Mouse (Mus musculus): ENCODE measurements around the gene Stag3. TPM values are rescaled to one million over a fixed set of nuclear protein-coding genes. Genes with fewer than 3 reads are reported as not detected.

The Stag3 gene
- polyA plus RNA-seq, 1 experiment from 2014 or later = 2.1 TPM

GRCm38 (mm10) chr5:138343216-138343615, 63.2 kb downstream of the Stag3 start:
- no peak overlapping the region for H3K27ac ChIP-seq (replicated peaks in 1 of 2; ENCODE audit: control insufficient read depth in 1 of 2, insufficient read depth in 1 of 2, low read depth in 2 of 2, low read length in 2 of 2)
- WGBS = 87% methylated on average over 3 of the region's 3 CpGs
- no peak for ATAC-seq (ENCODE audit: insufficient number of reproducible peaks, insufficient read depth, low FRiP score, low read depth)
- H3K9ac ChIP-seq (ENCODE audit: low read length) = no peak overlapping the region
- H3K4me3 ChIP-seq (ENCODE audit: control insufficient read depth in 1 of 2, insufficient read depth in 1 of 2, low read depth in 1 of 2, low read length in 2 of 2) = no peak overlapping the region
- H3K9me3 ChIP-seq (ENCODE audit: control insufficient read depth, low read length) = no peaks in the 10 kb centered on the region
- H3K4me1 ChIP-seq (ENCODE audit: control insufficient read depth in 2 of 2, insufficient read depth in 2 of 2, low read length in 2 of 2) = no peaks in the 10 kb centered on the region
- H3K4me2 ChIP-seq (ENCODE audit: low read length) = no peak overlapping the region
- no peaks in the 10 kb centered on the region for H3K27me3 ChIP-seq (ENCODE audit: control insufficient read depth, insufficient read depth, low read length)
- no peaks in the 10 kb centered on the region for H3K36me3 ChIP-seq (ENCODE audit: control insufficient read depth, insufficient read depth, low read length)

Other genes with a start within 250 kb of the Stag3 start
- gene Smok3c, start 227.0 kb upstream of the Stag3 start, polyA plus RNA-seq (2014; fragmentation: Nextera tagmentation; extraction: Ambion mirVana) = not detected in 2 replicates
- 13.3 and 13.8 TPM in 2 replicates for gene Zkscan1, start 195.2 kb upstream of the Stag3 start, polyA plus RNA-seq (2014; fragmentation: Nextera tagmentation; extraction: Ambion mirVana)
- gene Zscan21, start 163.3 kb upstream of the Stag3 start, polyA plus RNA-seq (2014; fragmentation: Nextera tagmentation; extraction: Ambion mirVana) = 40.0 and 40.4 TPM in 2 replicates
- gene Zfp113, start 124.5 kb upstream of the Stag3 start, polyA plus RNA-seq (2014; fragmentation: Nextera tagmentation; extraction: Ambion mirVana) = 10.3 and 10.4 TPM in 2 replicates
- gene Cops6, start 119.2 kb upstream of the Stag3 start, polyA plus RNA-seq (2014; fragmentation: Nextera tagmentation; extraction: Ambion mirVana) = 242 and 254 TPM in 2 replicates
- 9.4 and 9.6 TPM in 2 replicates for gene Ap4m1, start 108.2 kb upstream of the Stag3 start, polyA plus RNA-seq (2014; fragmentation: Nextera tagmentation; extraction: Ambion mirVana)
- 89.0 and 102 TPM in 2 replicates for gene Mcm7, start 107.8 kb upstream of the Stag3 start, polyA plus RNA-seq (2014; fragmentation: Nextera tagmentation; extraction: Ambion mirVana)
- 65.2 and 66.0 TPM in 2 replicates for gene Taf6, start 92.8 kb upstream of the Stag3 start, polyA plus RNA-seq (2014; fragmentation: Nextera tagmentation; extraction: Ambion mirVana)
- gene Cnpy4, start 92.8 kb upstream of the Stag3 start, polyA plus RNA-seq (2014; fragmentation: Nextera tagmentation; extraction: Ambion mirVana) = 18.5 and 22.8 TPM in 2 replicates
- 6.1 and 6.5 TPM in 2 replicates for gene Mblac1, start 85.9 kb upstream of the Stag3 start, polyA plus RNA-seq (2014; fragmentation: Nextera tagmentation; extraction: Ambion mirVana)
- not detected in 2 replicates for gene Nxpe5, start 54.3 kb upstream of the Stag3 start, polyA plus RNA-seq (2014; fragmentation: Nextera tagmentation; extraction: Ambion mirVana)
- gene Lamtor4, start 24.8 kb upstream of the Stag3 start, polyA plus RNA-seq (2014; fragmentation: Nextera tagmentation; extraction: Ambion mirVana) = 80.5 and 93.6 TPM in 2 replicates
- gene BC037034, start 16.2 kb upstream of the Stag3 start, polyA plus RNA-seq (2014; fragmentation: Nextera tagmentation; extraction: Ambion mirVana) = 2.9 and 3.3 TPM in 2 replicates
- 0.57 and 0.75 TPM in 2 replicates for gene Gal3st4, start 7.4 kb upstream of the Stag3 start, polyA plus RNA-seq (2014; fragmentation: Nextera tagmentation; extraction: Ambion mirVana)
- gene Gm43720, start 282 bp upstream of the Stag3 start, polyA plus RNA-seq (2014; fragmentation: Nextera tagmentation; extraction: Ambion mirVana) = 0.05 TPM in 1 of 2 replicates, not detected in the other
- gene Gpc2, start 235 bp upstream of the Stag3 start, polyA plus RNA-seq (2014; fragmentation: Nextera tagmentation; extraction: Ambion mirVana) = 1.3 and 1.5 TPM in 2 replicates
- gene Pvrig, start 61.7 kb downstream of the Stag3 start, polyA plus RNA-seq (2014; fragmentation: Nextera tagmentation; extraction: Ambion mirVana) = 0.26 TPM in 1 of 2 replicates, not detected in the other
- 23.8 and 24.9 TPM in 2 replicates for gene Zfp157, start 161.2 kb downstream of the Stag3 start, polyA plus RNA-seq (2014; fragmentation: Nextera tagmentation; extraction: Ambion mirVana)